Mouse (Mus musculus): ENCODE data around the gene Gm2174.

DNA sequence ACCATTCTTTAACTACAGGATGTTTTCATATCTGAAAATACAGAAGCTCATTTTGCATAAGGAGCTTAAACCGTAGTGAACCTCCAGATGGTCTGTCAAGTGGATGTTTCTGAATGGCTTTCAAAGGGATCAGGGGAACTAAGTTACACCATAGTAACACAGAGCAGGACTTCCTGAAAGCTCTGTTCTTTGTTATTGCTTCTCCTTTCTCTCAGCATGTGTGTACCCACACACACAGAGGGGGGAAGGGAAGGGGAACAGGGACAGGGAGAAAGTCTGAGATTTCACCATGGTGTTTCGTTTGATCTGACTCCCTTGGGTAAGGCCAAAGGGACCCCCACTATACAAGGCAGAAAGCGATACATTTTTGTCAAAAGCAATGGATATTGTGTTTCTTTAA is 34.1 kb downstream of the Gm2174 start:
- no peak for TF ChIP-seq EP300 (IDR thresholded peaks at IDR 0.05; ENCODE audit: low read depth)
- TF ChIP-seq CTCF (IDR thresholded peaks at IDR 0.05; ENCODE audit: low read depth): no peak

Measured in liver, embryonic 14.5 days (tissue).